Mouse (Mus musculus): Measurements from ENCODE around the gene Vmn1r181.

Vmn1r181 gene

DNA sequence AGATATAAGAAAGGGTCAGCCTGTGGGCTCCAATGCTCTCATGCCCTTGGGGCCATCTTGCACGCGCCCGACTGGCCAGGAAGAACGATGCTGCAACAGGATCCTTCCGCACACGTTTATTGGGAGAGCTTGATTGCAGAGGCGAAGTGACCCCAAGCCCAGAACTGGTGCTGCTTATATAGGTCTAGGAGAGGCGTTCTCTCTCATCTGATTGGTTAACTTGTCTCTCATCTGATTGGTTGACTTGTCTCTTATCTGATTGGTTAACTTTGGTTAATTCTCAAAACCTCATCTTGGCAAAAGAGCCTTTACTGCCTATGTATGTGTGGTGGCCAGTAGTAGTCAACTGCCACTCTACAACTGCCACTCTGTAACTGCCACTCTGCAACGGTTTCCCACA lies at the start of gene Vmn1r181:
Gene Vmn1r181 (plus strand): TSS at position 301 of the 400 bp plus-strand sequence.
- in situ Hi-C loops (cut with MboI; ENCODE audit: low pct_unique_long_range_greater_than_20kb in 1 of 2, low sequenced_read_pairs in 2 of 2, unreplicated experiment in 1 of 2): loop anchor here in 1 of 2 experiments (25.0 kb wide), 2 partner anchors 88 to 313 kb away; partner anchors contain the start of gene Vmn1r183

DNA sequence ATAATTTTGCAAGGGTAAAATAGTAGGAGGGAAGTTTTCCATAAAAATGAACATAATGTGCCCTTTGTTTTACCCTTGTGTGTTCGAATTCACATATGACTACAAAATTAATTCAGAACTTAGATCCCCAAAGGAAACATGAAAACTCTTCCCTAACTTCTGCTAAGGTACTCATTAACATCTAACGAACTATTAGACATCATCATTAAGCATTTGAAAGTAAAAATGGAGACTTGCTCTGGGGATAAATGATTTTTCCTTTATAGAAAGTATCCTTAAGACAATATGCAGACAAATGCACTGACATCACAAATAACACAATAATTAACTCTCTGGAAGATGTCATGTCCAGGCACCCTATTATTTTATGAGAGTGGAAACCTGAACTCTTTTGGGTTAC lies 47.7 kb upstream of the Vmn1r181 start, which contains the start of gene Vmn1r179:
Gene Vmn1r179 (plus strand): TSS at position 301 of the 400 bp plus-strand sequence.
- in situ Hi-C loops (cut with MboI; ENCODE audit: low pct_unique_long_range_greater_than_20kb in 1 of 2, low sequenced_read_pairs in 2 of 2, unreplicated experiment in 1 of 2): no loop called here

DNA sequence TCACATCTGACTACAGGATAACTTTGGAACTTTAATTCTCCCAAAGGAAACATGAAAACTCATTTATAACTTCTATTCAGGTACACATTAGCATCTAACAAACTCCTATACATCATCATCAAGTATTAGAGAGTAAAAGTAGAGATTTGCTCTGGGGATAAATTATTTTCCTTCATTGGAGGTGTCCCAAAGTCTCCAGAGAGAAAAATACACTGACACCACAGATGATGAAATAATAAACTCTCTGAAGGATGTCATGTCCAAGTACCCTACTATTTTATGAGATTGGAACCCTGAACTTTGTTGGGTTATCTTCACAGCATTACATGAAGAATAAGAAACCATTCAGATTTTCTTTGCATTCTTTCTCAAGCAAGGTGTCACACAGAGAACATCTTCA lies 24.1 kb upstream of the Vmn1r181 start, which contains the start of gene Vmn1r180:
Gene Vmn1r180 (plus strand): TSS at position 301 of the 400 bp plus-strand sequence.
- in situ Hi-C loops (cut with MboI; ENCODE audit: low pct_unique_long_range_greater_than_20kb in 1 of 2, low sequenced_read_pairs in 2 of 2, unreplicated experiment in 1 of 2): loop anchor here in 1 of 2 experiments (25.0 kb wide), 2 partner anchors 112 to 337 kb away; partner anchors contain the start of gene Vmn1r183

DNA sequence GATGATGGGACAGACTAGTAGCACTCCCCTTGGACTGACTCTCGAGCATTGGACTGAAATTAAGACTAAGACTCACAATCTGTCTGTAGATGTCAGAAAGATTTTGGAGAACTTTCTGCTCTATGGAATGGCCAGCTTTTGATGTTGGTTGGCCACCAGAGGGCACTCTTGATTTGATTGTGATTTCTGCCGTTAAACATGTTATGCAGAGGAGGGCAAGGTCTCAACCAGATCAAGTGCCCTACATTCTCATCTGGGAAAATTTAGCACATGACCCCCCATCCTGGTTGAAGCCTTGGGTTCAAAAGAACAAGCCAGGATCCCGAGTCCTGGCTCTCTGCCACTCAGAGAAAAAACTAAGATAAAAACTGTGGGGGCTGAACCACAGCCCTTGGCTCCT lies 6.4 kb upstream of the Vmn1r181 start:
- in situ Hi-C loops (cut with MboI; ENCODE audit: low pct_unique_long_range_greater_than_20kb in 1 of 2, low sequenced_read_pairs in 2 of 2, unreplicated experiment in 1 of 2): loop anchor here in 1 of 2 experiments (25.0 kb wide), 2 partner anchors 94 to 319 kb away; partner anchors contain the start of gene Vmn1r183

GRCm38 (mm10) chr7:24001391-24001790 lies 27.0 kb downstream of the Vmn1r181 start, which contains the start of gene V1rd19:
Gene V1rd19 (plus strand): TSS chr7:24001691.
- in situ Hi-C loops (cut with MboI; ENCODE audit: low pct_unique_long_range_greater_than_20kb in 1 of 2, low sequenced_read_pairs in 2 of 2, unreplicated experiment in 1 of 2): no loop called here
